Mouse (Mus musculus): ENCODE data around the gene Zdhhc20. TPM values are rescaled to one million over a fixed set of nuclear protein-coding genes. Genes with fewer than 3 reads are reported as not detected.
"Not testable (repeated sequence)": the region's sequence is repeated elsewhere in the genome, so short reads cannot be mapped to it uniquely, and the experiment has no call there.

Zdhhc20 gene
- total RNA-seq, 2 experiments from 2014 or later, result 33.1 to 35.5 TPM

DNA sequence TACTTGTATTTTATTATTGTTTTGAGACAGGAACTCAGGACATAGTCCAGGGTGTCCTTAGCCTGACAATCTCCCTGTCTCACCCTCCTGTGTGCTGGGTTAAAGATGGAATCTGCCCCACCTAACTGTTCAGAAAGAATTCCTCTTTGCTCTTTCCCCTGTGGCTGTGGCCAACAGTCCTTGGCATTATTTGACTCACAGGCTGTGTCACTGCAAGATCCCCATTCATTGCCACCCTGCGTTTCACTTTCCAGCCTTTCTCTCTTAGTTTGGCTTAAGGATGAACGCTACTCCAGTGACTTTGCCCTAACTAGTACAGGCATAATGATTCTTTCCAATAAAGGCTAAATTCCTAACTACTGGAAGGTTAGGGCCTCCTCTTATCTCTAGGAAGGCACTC is 4.3 kb upstream of the Zdhhc20 start:
- DNase-seq (ENCODE audit: extremely low spot score in 1 of 2, low spot score in 1 of 2), result no peak

- no peak for DNase-seq (ENCODE audit: extremely low spot score in 1 of 2, low spot score in 1 of 2)
Measured at GRCm38 (mm10) chr14:57892961-57893360, 2.9 kb upstream of the Zdhhc20 start.

DNA sequence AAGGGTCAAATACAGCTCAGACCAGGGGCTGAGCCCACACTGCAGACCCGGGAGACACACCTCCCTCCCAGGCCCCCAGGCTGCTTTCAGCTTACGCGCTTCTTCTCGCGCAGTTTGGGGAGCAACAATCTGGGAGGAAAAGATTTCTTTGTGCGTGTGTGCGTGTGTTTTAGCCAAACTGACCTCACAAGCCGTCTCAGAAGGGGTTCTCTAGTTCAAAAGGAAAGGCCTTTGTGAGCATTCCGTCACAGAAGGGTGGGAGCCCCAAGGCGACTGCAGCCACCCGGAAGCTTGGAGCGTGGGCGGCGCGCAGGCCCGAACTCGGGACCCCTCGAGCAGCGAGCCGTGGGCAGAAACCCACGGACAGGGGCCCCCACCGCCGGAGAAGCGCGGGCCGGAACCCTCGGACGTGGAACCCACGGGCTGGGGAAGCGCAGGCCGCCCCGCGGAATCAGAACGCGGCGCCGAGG is 500 bp downstream of the Zdhhc20 start:
- DNase-seq (ENCODE audit: extremely low spot score in 1 of 2, low spot score in 1 of 2), result peak in 1 of 2 experiments; percentile 16

GRCm38 (mm10) chr14:57887171-57887570 is 2.9 kb downstream of the Zdhhc20 start:
- DNase-seq (ENCODE audit: extremely low spot score in 1 of 2, low spot score in 1 of 2), result no peak

DNA sequence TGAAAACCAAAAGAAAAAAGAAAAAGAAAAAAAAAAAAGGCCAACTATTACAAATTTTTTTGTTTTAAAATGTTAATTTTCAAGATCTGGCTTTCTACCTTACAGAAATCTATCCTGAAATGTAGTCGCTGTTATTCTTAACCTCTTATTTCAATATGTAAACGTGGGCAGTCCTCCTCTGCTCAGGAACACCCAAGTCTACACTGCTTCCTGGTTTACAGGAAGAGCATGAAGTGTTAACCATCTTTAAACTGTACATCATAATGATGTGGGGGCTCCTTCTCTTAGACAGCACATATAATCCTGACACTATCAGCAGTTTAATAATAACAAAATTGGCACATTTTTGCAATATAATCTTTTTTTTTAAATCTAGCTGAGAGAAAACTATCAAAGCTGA is 4.0 kb downstream of the Zdhhc20 start:
- no peak for DNase-seq (ENCODE audit: extremely low spot score in 1 of 2, low spot score in 1 of 2)

GRCm38 (mm10) chr14:57883341-57883740 is 6.7 kb downstream of the Zdhhc20 start:
- DNase-seq (ENCODE audit: extremely low spot score in 1 of 2, low spot score in 1 of 2), result no peak

GRCm38 (mm10) chr14:57882720-57883119 is 7.4 kb downstream of the Zdhhc20 start:
- no peak for DNase-seq (ENCODE audit: extremely low spot score in 1 of 2, low spot score in 1 of 2)

DNA sequence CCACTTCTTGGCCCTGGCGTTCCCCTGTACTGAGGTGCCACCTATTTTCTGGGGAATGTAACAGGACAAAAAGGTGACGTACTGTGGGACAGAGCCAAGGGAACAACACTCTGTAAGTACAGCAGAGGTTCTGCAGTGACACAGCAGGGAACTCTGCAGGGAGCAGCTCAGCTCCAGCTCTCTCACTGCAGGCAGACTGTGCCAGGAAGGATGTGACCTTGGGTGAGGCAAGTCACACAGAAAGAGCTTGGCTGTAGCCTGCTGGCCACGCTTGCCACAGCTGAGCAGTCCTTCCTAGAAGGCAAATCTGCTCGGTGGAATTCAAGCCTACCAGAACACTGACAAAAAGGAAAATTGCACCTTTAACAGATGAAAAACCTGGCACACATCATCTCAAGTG is 8.3 kb downstream of the Zdhhc20 start:
- no peak for DNase-seq (ENCODE audit: extremely low spot score in 1 of 2, low spot score in 1 of 2)

DNA sequence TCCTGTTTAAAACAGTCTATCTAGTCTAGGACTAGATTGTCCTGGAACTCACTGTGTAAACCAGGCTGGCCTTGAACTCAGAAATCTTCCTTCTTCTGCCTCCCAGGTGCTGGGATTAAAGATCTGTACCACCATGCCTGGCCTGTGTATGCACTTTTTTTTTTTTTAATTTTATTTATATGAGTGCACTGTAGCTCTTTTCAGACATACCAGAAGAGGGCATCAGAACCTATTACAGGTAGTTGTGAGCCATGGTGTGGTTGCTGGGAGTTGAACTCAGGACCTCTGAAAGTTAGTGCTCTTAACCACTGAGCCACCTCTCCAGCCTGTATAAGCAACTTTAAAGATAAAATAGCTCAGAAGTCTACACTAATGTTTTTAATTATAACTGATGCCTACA is 9.0 kb downstream of the Zdhhc20 start:
- DNase-seq (ENCODE audit: extremely low spot score in 1 of 2, low spot score in 1 of 2), result no peak

GRCm38 (mm10) chr14:57877921-57878320 is 12.2 kb downstream of the Zdhhc20 start:
- DNase-seq (ENCODE audit: extremely low spot score in 1 of 2, low spot score in 1 of 2), result no peak

GRCm38 (mm10) chr14:57866676-57867276 is 23.3 kb downstream of the Zdhhc20 start:
- DNase-seq (ENCODE audit: extremely low spot score in 1 of 2, low spot score in 1 of 2), result no peak

- no peak for DNase-seq (ENCODE audit: extremely low spot score in 1 of 2, low spot score in 1 of 2)
Measured at GRCm38 (mm10) chr14:57865256-57865655, 24.8 kb downstream of the Zdhhc20 start.

DNA sequence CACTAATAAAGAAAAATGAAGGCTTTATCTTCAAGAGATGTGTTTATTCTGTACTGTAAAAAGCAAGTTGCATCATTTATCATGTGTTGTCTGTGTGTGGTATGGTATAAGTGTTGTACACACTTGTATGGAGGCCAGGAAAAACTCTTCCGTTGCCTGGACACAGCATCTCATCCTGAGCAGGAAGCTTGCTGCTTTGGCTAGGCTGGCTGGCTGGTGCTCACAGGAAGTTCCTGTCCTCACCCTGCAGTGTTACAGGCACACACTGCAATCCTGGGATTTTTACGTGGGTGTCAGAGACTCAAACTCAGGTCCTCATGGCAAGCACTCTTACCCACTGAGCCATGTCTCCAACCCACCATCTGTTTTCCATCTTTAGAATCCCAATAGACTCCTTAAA is 26.9 kb downstream of the Zdhhc20 start:
- DNase-seq (ENCODE audit: extremely low spot score in 1 of 2, low spot score in 1 of 2), result no peak

GRCm38 (mm10) chr14:57861987-57862412 is 28.1 kb downstream of the Zdhhc20 start:
- no peak for DNase-seq (ENCODE audit: extremely low spot score in 1 of 2, low spot score in 1 of 2)

GRCm38 (mm10) chr14:57859520-57859919 is 30.6 kb downstream of the Zdhhc20 start:
- no peak for DNase-seq (ENCODE audit: extremely low spot score in 1 of 2, low spot score in 1 of 2)

- DNase-seq (ENCODE audit: extremely low spot score in 1 of 2, low spot score in 1 of 2), result no peak
Measured at GRCm38 (mm10) chr14:57858601-57859000, 31.5 kb downstream of the Zdhhc20 start.

DNA sequence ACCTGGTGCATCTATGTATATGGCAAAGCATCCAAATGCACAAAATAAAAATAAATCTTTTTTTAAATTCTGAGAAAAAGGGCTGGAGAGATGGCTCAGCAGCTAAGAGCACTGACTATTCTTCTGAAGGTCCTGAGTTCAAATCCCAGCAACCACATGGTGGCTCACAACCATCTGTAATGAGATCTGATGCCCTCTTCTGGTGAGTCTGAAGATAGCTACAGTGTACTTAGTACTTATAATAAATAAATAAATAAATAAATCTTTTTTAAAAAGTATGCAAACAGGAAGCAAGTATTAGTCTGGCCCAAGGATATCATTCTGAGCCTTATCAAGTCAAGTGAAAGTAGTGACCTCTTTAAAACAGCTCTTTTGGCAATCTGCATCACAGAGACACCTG is 34.0 kb downstream of the Zdhhc20 start:
- DNase-seq (ENCODE audit: extremely low spot score in 1 of 2, low spot score in 1 of 2), result not testable (repeated sequence)

DNA sequence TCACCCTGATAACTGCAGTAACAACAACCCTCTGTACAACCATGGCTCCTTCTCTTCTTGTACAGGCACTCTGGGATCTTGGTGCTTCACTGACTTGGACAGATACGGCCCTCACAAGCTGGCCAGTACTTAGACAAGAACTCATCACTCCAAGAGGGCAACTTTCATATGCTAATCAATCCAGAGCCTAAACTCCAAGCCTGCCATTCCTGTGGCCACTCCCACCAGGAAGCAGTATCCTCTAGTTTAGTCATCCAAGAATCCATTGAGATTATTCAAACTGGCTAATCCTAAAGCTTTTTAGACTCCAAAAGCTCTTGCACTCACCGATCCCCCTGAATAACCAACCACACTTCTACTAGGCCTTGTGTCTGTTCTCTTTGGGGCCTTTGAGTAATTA is 37.1 kb downstream of the Zdhhc20 start:
- no peak for DNase-seq (ENCODE audit: extremely low spot score in 1 of 2, low spot score in 1 of 2)

GRCm38 (mm10) chr14:57850330-57850729 is 39.7 kb downstream of the Zdhhc20 start:
- no peak for DNase-seq (ENCODE audit: extremely low spot score in 1 of 2, low spot score in 1 of 2)

- DNase-seq (ENCODE audit: extremely low spot score in 1 of 2, low spot score in 1 of 2), result no peak
Measured at GRCm38 (mm10) chr14:57848646-57849045, 41.4 kb downstream of the Zdhhc20 start.

DNA sequence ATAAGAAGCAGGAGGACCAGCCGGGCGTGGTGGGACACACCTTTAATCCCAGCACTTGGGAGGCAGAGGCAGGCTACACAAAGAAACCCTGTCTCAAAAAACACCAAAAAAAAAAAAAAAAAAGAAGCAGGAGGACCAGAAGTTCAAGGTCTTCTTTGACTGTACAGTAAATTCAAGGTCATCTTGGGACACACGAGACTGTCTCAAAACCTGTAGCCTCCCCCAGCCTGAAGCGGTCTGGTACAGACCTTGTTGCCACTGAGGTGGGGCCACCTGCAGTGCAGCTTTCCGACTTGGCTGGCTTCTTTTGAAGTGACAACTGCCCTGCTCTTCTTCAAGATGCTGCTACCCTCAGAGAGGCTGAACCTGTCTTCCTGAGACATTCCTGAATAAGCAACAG is 42.0 kb downstream of the Zdhhc20 start:
- not testable (repeated sequence) for DNase-seq (ENCODE audit: extremely low spot score in 1 of 2, low spot score in 1 of 2)

DNA sequence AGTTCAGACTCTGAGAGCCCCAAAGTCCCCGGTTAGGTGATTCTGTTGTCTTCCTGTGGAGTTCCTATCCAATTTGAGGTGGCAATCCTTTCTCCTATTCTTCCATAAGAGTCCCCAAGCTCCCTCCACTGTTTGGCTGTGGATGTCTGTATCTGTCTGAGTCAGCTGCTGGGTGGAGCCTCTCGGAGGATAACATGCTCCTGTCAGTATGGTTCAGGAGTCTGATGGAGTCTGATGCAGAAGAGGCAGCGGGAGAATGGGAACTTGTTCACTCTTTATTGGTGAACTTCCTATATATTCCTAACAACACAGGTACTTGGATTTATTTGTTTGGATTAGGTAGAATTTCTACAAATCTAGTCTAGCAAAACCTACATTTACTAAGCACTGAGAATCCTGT is 45.5 kb downstream of the Zdhhc20 start:
- no peak for DNase-seq (ENCODE audit: extremely low spot score in 1 of 2, low spot score in 1 of 2)

- DNase-seq (ENCODE audit: extremely low spot score in 1 of 2, low spot score in 1 of 2), result no peak
Measured at GRCm38 (mm10) chr14:57835157-57835556, 54.9 kb downstream of the Zdhhc20 start.
